Mouse (Mus musculus) mouse trophoblast stem cell (cell line): ENCODE data around the gene Cbwd1.

Experiments used
- in situ Hi-C, 2 experiments: fragments of 300-500 bp; cut with MseI, MboI; formaldehyde crosslinking; loops; 2 replicates in 1 of 2; 3 replicates in 1 of 2; pipeline ENCODE4 v1.15.1; 2025

The Cbwd1 gene

GRCm38 (mm10) chr19:24961172-24961962 is at the start of gene Cbwd1:
Gene Cbwd1, minus strand, starts transcription at chr19:24961610.
- in situ Hi-C loops = loop anchor here in 1 of 2 experiments (25.0 kb wide), 1 partner anchor 351 kb away; no protein-coding TSS in a partner anchor

DNA sequence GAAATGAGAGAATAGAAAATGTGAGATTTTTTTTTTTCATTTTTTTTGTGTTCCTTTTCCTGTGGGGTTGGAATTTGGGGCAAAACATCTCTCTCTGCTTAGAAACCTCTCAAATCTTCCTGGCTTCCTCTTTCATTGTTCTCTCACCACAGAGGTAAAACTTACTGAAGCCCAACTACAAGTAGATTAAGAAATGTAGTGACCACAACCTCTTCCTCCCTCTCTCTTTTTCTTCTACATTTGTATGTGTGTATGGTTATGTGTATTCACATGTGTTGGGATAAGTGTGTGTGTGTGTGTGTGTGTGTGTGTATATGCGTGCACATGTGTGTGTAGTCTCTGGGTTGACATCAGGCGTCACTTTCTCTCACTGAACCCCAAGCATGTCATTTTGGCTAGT is 47.1 kb upstream of the Cbwd1 start:
- in situ Hi-C loops = no loop called here

DNA sequence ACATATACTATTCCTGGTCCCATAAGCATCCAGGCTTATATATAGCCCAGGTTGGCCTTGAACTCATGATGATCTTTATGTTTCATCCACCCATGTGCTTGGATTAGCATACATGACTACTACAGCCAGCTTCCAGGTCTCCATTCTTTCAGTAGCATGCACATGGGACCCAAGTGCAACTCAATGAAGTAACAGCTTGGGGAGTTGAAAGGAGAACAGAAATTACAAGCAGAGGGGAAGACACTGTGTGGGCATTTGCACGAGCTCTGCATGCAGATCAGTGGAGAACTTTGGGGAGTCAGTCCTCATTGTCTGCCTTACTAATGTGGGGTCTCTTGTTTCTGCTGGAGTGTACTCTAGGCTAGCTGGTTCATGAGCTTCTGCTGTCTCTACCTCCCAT is 45.3 kb upstream of the Cbwd1 start:
- in situ Hi-C loops = no loop called here

GRCm38 (mm10) chr19:25003810-25004209 is 42.4 kb upstream of the Cbwd1 start:
- in situ Hi-C loops = no loop called here

DNA sequence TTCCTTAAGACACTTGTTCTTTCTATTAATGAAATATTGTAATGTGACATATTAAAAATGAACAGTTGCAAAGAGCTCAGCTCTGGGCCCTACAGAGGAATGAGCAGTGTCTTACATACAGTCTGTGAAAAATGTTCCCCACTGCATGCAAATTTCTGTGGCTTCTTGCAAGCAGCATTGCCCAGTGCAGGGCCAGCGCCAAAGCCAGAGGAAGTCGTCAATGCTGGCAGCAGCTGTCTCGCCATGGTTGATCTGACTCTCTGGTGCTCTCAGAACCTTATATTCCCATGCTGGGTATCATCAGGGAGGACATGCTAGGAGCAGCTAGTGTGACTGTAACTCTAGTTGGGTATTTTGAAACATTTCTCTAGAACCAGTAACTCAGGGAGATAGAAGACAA is 41.4 kb upstream of the Cbwd1 start:
- in situ Hi-C loops = no loop called here

- in situ Hi-C loops = no loop called here
These were observed 40.6 kb upstream of the Cbwd1 start for GRCm38 (mm10) chr19:25002032-25002431.

DNA sequence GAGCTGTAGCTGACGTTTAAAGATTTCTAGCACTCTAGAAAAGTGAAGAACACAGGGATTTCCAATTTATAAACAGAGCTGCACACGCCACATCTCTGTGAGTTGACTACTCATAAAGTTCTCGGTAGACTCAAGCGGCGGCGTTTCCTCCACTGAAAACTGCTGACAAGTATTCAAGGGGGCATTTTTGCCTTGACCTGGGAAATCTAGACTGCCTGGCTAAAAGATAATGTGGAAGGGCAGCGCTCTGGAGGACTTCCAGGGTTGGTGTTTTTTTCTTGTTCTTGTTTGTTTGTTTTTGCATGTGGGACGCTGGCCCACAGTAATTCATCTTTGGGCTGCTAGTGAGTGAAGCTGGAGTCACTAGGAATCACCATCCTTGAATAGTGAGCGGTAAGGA is 38.7 kb upstream of the Cbwd1 start:
- in situ Hi-C loops = no loop called here

GRCm38 (mm10) chr19:24999201-24999886 is 37.9 kb upstream of the Cbwd1 start, which contains the start of gene Dock8:
Gene Dock8, plus strand, starts transcription at chr19:24999534.
- in situ Hi-C loops = no loop called here

DNA sequence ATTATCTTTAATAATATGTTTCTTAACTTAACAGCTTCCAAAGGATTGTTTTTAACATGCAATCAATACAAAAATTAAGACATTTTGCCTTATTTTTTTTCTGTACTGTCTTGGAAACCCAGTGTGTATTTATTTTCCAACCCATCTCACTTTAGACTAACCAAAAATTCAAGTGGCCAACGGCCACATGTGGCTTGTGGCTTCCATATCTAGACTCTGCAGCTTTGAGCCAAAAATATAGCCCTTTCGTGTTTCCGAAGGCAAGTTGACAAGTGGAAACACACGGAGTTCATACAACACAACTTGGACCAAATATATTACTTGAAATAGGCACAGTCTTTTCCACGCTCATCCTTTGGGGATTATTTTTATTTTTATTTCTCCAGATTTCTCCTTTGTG is 37.2 kb upstream of the Cbwd1 start:
- in situ Hi-C loops = no loop called here

- in situ Hi-C loops = no loop called here
These were observed 35.6 kb upstream of the Cbwd1 start for GRCm38 (mm10) chr19:24996815-24997704.

- in situ Hi-C loops = no loop called here
These were observed 33.5 kb upstream of the Cbwd1 start for GRCm38 (mm10) chr19:24994900-24995299.

GRCm38 (mm10) chr19:24993526-24993925 is 32.1 kb upstream of the Cbwd1 start:
- in situ Hi-C loops = no loop called here

GRCm38 (mm10) chr19:24990138-24990822 is 28.9 kb upstream of the Cbwd1 start:
- in situ Hi-C loops = no loop called here

DNA sequence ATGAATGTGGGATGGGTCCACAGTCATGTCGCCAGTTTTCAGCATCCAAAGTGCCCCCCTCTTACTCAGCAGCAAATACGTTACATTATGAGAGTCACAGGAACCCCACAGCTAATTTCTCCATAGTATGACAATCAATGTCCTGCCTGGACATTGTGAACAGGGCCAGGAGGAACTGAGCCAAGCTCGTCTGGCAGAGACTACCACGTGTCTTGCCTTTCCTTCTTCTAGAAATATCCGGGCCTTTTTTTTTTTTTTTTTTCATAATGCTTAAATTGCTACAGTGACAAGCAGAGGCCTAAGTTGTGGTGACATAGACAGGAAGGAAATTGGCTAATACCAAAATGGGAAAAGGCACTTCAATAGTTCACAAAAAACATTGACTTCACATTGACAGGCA is 27.4 kb upstream of the Cbwd1 start:
- in situ Hi-C loops = no loop called here

GRCm38 (mm10) chr19:24987355-24987754 is 25.9 kb upstream of the Cbwd1 start:
- in situ Hi-C loops = no loop called here

GRCm38 (mm10) chr19:24985045-24985444 is 23.6 kb upstream of the Cbwd1 start:
- in situ Hi-C loops = no loop called here

- in situ Hi-C loops = no loop called here
These were observed 22.6 kb upstream of the Cbwd1 start for GRCm38 (mm10) chr19:24983857-24984498.

- in situ Hi-C loops = no loop called here
These were observed 21.6 kb upstream of the Cbwd1 start for GRCm38 (mm10) chr19:24983050-24983449.

DNA sequence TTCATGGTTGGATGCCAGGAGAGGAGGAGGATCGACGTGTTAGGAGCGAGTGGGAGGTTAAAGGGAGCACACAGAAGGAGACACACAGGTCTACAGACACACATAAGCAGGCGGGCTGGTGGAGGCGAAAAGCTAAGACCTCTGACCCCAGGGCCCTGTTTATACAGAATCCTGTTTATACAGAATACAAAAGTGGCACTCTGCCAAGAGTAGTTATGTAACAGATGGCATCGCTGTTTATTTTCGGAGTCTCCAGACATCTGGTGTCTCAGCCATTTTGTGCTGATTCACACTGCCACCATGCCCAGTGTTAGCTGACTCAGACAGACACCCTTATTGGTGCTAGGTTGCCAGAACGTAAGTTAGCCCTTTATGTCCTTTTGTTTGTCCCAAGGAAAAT is 19.9 kb upstream of the Cbwd1 start:
- in situ Hi-C loops = no loop called here

DNA sequence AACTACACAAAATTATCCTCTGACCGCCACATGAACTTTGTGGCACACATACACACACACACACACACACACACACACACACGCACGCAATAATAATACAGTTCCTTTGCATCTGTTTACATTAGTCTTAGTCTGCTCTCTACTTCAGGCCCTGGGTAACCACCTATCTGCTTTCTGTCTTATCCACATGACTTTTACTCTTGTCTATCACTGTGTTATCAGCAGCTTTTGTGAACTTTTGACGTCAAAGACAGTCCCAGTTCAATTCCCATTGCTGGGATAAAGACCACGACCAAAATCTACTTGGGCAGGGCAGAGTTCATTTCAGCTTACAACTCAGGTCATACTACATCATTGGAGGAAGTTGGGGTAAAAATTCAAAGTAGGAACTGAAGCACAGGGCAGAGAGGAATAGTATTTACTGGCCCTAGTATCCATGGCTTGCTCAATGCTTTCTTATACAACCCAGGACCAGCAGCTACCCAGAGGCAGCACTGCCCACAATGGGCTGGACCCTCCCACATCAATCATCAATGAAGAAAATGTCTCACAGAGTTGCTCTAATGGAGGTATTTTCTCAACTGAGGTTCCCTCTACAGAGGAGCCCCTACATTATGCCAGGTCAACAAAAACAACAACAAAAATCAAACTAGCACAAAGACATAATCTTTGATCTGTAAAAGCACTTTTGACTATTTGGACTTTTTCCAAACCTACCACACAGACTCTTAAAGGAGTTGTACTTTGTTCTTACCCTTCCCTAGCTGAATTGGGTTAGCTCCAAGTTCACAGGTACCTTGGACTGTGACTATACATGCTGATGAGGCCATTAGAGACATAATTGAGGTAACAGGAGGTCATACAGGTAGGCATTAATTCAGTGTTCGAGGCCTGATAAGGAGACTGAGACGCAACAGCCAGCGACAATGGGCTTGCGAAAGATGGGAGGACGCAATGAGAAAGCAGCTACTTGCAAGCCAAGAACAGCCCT is 17.7 kb upstream of the Cbwd1 start:
- in situ Hi-C loops = no loop called here
